Mouse (Mus musculus) spleen, adult 2 months (tissue): ENCODE measurements at regions not wholly inside any gene's neighbourhood (a gene's known extent, or its start where the extent isn't known, plus 50 kb on each side); places are given as distances from the start of the nearest gene placed in this dataset.

ENCODE experiments used
- DNase-seq, 2 experiments: peaks; one replicate each; pipeline versions ENCODE4 v3.0.0 to v3.0.0-alpha.2; 2012 to 2021; ENCODE audit warnings: low spot score in 2 of 2, low read depth in 1 of 2
- H3K27ac ChIP-seq: fragments of 200-500 bp; 2 replicates; pipeline ENCODE4 v1.5.1; 2012; ENCODE audit warnings: low read length, inconsistent platforms; ENCODE audit not compliant: insufficient read depth
- H3K27me3 ChIP-seq: fragments of 200-500 bp; 2 replicates; pipeline ENCODE4 v1.6.1; 2012; ENCODE audit warnings: mild to moderate bottlenecking, moderate library complexity, low read length, inconsistent platforms; ENCODE audit not compliant: control insufficient read depth, insufficient read depth
- H3K36me3 ChIP-seq: fragments of 200-500 bp; 2 replicates; pipeline ENCODE4 v1.6.1; 2012; ENCODE audit warnings: mild to moderate bottlenecking, low read length, inconsistent platforms; ENCODE audit not compliant: control insufficient read depth, insufficient read depth
- H3K4me1 ChIP-seq: fragments of 200-500 bp; 2 replicates; pipeline ENCODE4 v1.6.1; 2011; ENCODE audit warnings: inconsistent platforms; ENCODE audit not compliant: control insufficient read depth, insufficient read depth, insufficient read length
- H3K4me3 ChIP-seq: fragments of 200-500 bp; 2 replicates; pipeline ENCODE4 v1.5.1; 2011; ENCODE audit warnings: mild to moderate bottlenecking, inconsistent platforms; ENCODE audit not compliant: insufficient read depth, insufficient read length; ENCODE audit errors: extremely low read depth
- CTCF ChIP-seq: fragments of 200-500 bp; IDR thresholded peaks from 2 replicates; pipeline ENCODE4 v1.5.1; 2011; ENCODE audit warnings: mild to moderate bottlenecking, inconsistent platforms; ENCODE audit not compliant: insufficient read depth, insufficient read length, insufficient replicate concordance; ENCODE audit errors: extremely low read depth
- POLR2A ChIP-seq: fragments of 200-500 bp; IDR thresholded peaks from 2 replicates; pipeline ENCODE4 v1.6.1; 2011; ENCODE audit warnings: low read depth, low read length, inconsistent platforms
- whole genome bisulfite sequencing: fragments of 180-500 bp; shearing (Covaris S2); methylation state at CpG from one replicate; pipeline ENCODE4 v1.1.7; 2018; 5-methylcytosine and 5-hydroxymethylcytosine counted together

DNA sequence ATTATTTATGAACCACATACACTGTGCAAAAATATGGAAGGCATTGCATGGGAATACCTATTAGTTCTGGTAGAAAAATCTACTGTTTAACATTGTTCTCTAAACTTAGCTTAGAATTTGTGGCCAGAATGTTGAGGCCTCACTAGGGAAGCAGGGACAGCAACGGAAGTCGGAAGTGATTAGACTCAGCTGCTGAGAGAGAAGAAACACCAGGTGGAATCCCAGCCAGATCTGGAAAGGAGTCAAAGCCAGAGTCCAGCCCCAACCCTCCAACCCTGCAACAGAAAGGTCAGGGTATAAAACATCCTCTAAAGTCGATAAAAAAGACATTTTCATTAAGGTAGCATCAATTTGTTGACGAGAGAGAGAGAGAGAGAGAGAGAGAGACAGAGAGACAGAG lies 258.9 kb downstream of the Pou4f1 start:
- TF ChIP-seq CTCF (no peak), POLR2A (no peak)
- no peaks in the 10 kb centered on the region for H3K4me1 ChIP-seq
- no peaks in the 10 kb centered on the region for H3K36me3 ChIP-seq
- no peak overlapping the region for H3K4me3 ChIP-seq
- no peaks in the 10 kb centered on the region for H3K27me3 ChIP-seq
- WGBS, result 77% methylated on average over 4 of the region's 4 CpGs
- no peak for DNase-seq
- H3K27ac ChIP-seq, result no peak overlapping the region

DNA sequence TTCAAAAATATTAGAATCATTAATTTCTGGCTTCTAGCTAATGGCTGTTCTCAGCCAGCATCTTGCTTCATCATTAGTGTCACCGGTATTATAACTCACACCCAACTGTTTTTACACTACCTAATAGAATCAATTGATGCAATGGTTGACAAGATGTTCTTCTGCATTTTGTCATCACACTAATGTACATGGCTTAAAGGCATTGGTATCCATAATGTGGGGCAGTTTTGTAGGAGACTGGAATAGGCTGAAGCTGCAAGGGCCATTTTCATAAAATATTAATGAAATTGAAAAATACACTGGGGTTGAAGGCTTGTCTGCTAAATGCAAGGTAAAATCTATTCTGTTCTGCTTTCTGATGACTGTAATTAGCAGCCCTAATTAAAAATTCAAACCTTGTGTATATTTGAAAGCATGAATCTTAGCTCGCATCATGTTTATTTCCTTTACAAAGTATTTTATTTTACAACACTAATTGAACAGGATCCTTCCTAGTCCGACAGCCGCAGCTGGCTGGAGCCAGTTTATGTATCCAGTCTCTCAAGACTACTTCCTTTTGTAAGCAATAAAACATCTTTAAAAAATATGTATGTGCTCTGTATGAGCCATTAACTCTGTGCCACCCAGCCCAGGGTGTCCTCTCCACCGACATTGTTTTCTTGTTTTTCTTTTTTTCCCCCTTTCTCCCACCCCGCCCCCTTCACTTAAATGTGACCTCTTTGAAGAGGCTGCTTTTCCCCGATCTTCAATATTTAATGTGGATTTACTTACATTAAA lies 259.6 kb downstream of the Pou4f1 start:
- Histone ChIP-seq H3K36me3 (no peaks in the 10 kb centered on the region), H3K4me3 (no peak overlapping the region), H3K4me1 (no peaks in the 10 kb centered on the region), H3K27ac (no peak overlapping the region), H3K27me3 (no peaks in the 10 kb centered on the region)
- WGBS, result 80% methylated on average over 7 of the region's 7 CpGs
- TF ChIP-seq POLR2A, result no peak
- no peak for TF ChIP-seq CTCF
- no peak for DNase-seq

DNA sequence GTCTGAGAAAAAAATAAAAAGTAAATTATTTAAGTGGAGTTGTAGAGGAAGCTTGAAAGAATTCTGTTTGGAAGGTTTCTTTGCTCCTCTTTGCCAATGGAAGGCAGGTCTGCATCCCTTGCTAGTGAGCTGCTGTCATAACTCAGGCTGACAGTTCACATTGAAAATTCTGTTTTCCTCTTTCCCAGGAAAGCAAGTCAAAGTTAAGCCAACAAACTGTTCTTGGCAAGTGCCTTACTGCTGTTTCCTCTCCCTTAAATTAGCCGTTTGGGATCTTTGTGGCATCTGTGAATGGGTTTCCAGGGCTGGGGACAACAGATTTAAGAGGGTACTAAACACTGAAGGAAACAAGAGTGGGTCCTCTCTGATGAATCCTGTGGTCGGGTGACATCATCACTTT lies 261.2 kb downstream of the Pou4f1 start:
- no peak overlapping the region for H3K27ac ChIP-seq
- H3K4me3 ChIP-seq, result no peak overlapping the region
- 17% methylated on average over 2 of the region's 2 CpGs for WGBS
- H3K36me3 ChIP-seq, result no peaks in the 10 kb centered on the region
- H3K4me1 ChIP-seq, result no peaks in the 10 kb centered on the region
- TF ChIP-seq CTCF, result no peak
- no peak for TF ChIP-seq POLR2A
- H3K27me3 ChIP-seq, result no peaks in the 10 kb centered on the region
- DNase-seq, result no peak

DNA sequence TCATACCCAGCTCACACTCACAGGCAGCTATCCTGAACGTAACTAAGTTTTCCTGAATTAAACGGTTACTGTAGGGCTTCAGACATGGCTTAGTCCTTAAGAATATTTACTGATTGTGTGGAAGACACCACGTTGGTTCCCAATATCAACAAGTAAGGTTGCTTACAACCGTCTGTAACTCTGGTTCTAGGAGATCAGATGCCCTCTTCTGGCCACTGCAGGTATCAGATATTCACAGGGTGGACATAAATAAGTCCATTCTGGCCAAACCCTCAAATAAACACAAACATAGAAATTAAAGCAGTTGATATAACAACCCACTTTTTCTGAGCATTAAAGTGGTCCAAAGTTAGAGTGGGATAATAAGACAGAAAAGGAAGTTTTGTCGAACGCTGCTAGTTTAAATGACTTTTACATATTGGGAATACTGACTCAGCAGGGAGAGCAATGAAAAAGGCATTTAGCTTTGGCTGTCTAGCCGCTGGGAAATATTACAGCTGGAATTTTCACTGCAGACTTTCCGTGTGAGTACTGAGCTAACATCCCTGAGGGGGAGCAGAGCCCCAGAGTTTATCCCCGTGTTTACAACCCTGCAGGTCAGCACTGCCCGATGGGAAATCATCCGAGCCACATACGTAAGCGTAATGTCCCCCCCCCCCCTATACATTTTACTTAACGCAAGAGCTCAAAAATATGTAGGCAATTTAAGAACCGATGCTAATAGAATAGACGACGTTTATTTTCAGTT lies 264.4 kb downstream of the Pou4f1 start:
- TF ChIP-seq CTCF (no peak), POLR2A (no peak)
- WGBS, result 75% methylated on average over 17 of the region's 17 CpGs
- no peak for DNase-seq

DNA sequence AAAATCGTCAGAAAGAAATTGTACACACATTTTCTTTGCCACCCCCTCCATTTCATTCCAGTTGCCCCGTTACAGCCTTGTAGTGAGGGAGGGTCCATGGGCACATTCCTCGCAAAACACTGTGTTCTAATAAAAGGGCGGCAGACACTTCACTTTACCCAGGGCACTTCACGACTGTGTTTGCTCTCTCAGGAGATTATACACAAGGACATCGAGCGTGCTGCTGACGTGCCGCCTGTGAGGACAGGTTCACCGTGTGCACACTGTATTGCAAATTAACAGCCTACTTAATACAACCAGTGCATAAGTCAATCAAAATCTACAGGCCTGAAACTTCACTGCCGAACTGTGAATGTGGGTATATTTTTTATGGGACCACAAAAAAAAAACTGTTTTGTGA lies 274.6 kb downstream of the Pou4f1 start:
- no peaks in the 10 kb centered on the region for H3K27me3 ChIP-seq
- no peaks in the 10 kb centered on the region for H3K36me3 ChIP-seq
- no peak overlapping the region for H3K4me3 ChIP-seq
- no peak for DNase-seq
- TF ChIP-seq CTCF (no peak), POLR2A (no peak)
- no peak overlapping the region for H3K27ac ChIP-seq
- 86% methylated on average over 11 of the region's 11 CpGs for WGBS
- no peaks in the 10 kb centered on the region; the same call in 1 of the 2 replicates for H3K4me1 ChIP-seq

More for the DNA sequence above, 264.4 kb downstream of the Pou4f1 start:
- Histone ChIP-seq H3K36me3 (no peaks in the 10 kb centered on the region), H3K4me1 (no peaks in the 10 kb centered on the region), H3K27me3 (no peaks in the 10 kb centered on the region), H3K4me3 (no peak overlapping the region), H3K27ac (no peak overlapping the region)

DNA sequence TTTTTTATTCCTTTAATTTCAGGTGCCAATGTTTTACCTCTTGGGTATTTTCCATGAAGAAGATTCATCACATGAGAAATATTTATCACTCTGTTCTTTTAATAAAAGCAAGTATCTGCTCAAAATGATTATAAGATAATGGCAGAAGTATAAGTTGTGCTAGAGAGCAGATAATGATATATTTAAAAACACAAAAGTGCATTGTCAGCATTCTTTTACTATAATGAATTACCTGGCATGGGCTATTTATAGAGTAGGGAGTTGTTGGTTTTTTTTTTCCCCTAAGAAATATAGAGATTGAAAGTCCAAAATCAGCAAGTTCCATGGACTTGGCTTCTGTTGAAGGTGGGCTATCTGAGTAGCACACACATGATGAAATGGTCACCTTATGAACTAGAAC lies 292.7 kb downstream of the Pou4f1 start:
- TF ChIP-seq POLR2A (no peak), CTCF (no peak)
- Histone ChIP-seq H3K27ac (no peak overlapping the region), H3K4me1 (no peaks in the 10 kb centered on the region)

DNA sequence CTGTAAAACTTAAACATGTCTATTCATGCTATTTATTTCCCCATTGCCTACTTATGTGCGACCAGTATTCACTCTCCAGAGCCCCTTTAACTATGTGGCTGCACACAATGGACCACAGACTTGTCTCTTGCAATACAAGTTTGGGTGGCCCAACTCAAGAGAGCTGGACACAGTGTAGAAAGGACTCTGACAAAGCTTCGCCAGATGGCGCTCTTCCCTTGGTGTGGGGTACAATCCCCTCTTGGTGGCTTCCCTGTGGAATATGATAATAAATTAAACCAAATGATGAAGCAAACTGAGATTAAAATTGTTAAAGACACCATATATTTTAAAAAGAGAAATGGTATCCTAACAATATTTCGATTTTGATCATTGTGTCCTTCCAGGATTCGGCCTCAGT lies 302.6 kb upstream of the Ednrb start:
- Histone ChIP-seq H3K27ac (no peak overlapping the region), H3K4me3 (no peak overlapping the region), H3K36me3 (no peaks in the 10 kb centered on the region), H3K4me1 (no peaks in the 10 kb centered on the region), H3K27me3 (no peaks in the 10 kb centered on the region)
- 59% methylated on average over 5 of the region's 5 CpGs for WGBS
- no peak for DNase-seq
- TF ChIP-seq POLR2A, result no peak
- no peak for TF ChIP-seq CTCF

More for the DNA sequence above, 292.7 kb downstream of the Pou4f1 start:
- DNase-seq, result no peak
- H3K4me3 ChIP-seq, result no peak overlapping the region
- no peaks in the 10 kb centered on the region for H3K27me3 ChIP-seq
- no peaks in the 10 kb centered on the region for H3K36me3 ChIP-seq
